Mouse (Mus musculus): ENCODE data around the gene Fign.

GRCm38 (mm10) chr2:64116613-64117012 is 18.8 kb upstream of the Fign start:
- no peak for TF ChIP-seq CTCF (IDR thresholded peaks at IDR 0.05; ENCODE audit: borderline replicate concordance, insufficient read depth, low read length)
- no peak for TF ChIP-seq POLR2A (IDR thresholded peaks at IDR 0.05; ENCODE audit: low read depth, low read length)

Data from embryonic fibroblast, embryonic 13.5 days (primary cell).